Mouse (Mus musculus): ENCODE data around the gene Atp1a3. TPM values are rescaled to one million over a fixed set of nuclear protein-coding genes. Genes with fewer than 3 reads are reported as not detected.
"Not testable (repeated sequence)": the region's sequence is repeated elsewhere in the genome, so short reads cannot be mapped to it uniquely, and the experiment has no call there.

Atp1a3 gene
- polyA plus RNA-seq (2016; fragmentation: Nextera tagmentation; extraction: Ambion mirVana), result 68.2 and 87.4 TPM in 2 replicates

DNA sequence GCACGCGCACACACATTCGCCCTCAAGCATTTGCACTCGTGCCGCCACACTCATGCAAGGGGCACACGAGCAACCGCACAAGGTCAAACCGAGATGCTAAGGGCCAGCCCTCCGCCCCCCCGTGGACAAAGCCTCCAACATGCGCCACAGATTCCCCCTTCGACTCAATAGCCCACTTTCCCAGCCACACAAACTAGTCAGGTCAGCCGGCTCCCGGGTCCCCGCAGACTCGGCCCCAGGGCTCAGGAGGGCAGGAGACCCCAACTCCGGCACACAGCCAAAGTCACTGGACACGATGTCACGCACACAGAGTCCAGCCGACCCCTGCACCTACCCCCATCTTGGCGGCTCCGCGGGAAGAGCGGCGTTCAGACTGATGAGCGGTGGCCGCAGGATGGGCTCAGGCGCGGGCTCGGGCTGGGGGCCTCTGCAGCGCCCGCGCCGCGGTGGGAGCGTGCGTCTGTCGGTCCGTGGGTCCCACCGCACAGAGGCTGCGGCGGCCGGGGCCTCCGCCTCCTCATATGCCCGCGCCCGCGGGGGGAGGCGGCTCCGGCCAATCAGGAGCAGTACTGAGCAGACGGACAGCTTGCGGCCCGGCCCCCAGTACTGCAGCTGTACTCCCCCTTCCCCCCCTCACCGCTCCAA, at the start of gene Atp1a3:
Gene Atp1a3, minus strand, starts transcription at position 538 of the 645 bp plus-strand sequence.
- 1% methylated on average over 44 of the region's 54 CpGs for WGBS
- H3K27me3 ChIP-seq, result peaks cover 68% of the 10 kb centered on the region
- H3K27ac ChIP-seq, result peak within 1 kb of the TSS; percentile 93
- H3K9me3 ChIP-seq, result no peaks in the 10 kb centered on the region
- peak within 1 kb of the TSS; percentile 65 for H3K4me3 ChIP-seq (replicated peaks)
- peaks cover 76% of the 10 kb centered on the region for H3K4me1 ChIP-seq
- H3K9ac ChIP-seq, result peak within 1 kb of the TSS; percentile 74
- H3K4me2 ChIP-seq, result peak within 1 kb of the TSS; percentile 84
- ATAC-seq (ENCODE audit: low FRiP score), result peak; percentile 87
- no peaks in the 10 kb centered on the region for H3K36me3 ChIP-seq (replicated peaks)

- no peaks in the 10 kb centered on the region for H3K9me3 ChIP-seq
- no peaks in the 10 kb centered on the region for H3K4me1 ChIP-seq
- no peak overlapping the region for H3K27ac ChIP-seq
- peaks cover 87% of the 10 kb centered on the region for H3K36me3 ChIP-seq (replicated peaks)
- H3K4me2 ChIP-seq, result no peak overlapping the region
- H3K4me3 ChIP-seq (replicated peaks), result no peak overlapping the region
- ATAC-seq (ENCODE audit: low FRiP score), result no peak
- no peak overlapping the region for H3K9ac ChIP-seq
- no peaks in the 10 kb centered on the region for H3K27me3 ChIP-seq
- WGBS, result 87% methylated on average over 3 of the region's 3 CpGs
Observed at GRCm38 (mm10) chr7:25052587-25052986, 46.8 kb upstream of the Atp1a3 start.

DNA sequence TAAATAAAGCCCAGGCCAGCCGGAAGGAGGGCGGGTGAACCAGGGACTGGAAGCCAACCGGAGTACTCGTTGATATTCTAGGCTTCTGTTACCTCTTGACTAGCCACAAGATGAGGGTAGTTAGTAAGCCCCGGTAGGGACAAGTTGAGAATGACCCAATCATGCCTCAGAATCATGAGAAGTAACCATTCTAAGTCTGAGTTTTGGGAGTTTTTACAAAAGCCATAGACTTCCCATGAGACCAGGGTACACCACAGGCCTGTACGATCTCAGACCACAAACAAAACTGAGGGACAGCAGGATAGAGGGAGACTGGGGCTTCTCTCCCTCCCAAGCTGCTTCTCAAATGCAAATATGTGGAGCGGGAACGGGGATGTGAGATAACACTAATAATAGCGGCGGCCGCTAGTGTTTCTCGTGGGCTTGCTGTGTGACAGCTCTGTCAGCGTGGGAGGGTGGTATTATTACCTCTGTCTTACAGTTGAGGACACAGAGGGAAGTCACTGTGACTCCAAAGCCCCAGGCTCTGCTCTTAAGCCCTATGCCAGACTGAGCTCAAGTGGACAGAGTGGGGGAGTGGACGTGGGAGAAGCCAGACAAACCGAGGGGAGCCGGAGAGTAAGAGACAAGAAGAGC, 43.7 kb upstream of the Atp1a3 start:
- Histone ChIP-seq H3K36me3 (replicated peaks) (peaks cover 86% of the 10 kb centered on the region), H3K4me2 (no peak overlapping the region), H3K9me3 (no peaks in the 10 kb centered on the region), H3K9ac (no peak overlapping the region), H3K4me3 (replicated peaks) (no peak overlapping the region), H3K27me3 (no peaks in the 10 kb centered on the region), H3K4me1 (no peaks in the 10 kb centered on the region), H3K27ac (no peak overlapping the region)
- ATAC-seq (ENCODE audit: low FRiP score), result no peak
- WGBS, result 87% methylated on average over 16 of the region's 16 CpGs

- H3K27me3 ChIP-seq, result no peaks in the 10 kb centered on the region
- no peaks in the 10 kb centered on the region for H3K9me3 ChIP-seq
- H3K36me3 ChIP-seq (replicated peaks), result peaks cover 87% of the 10 kb centered on the region
- no peaks in the 10 kb centered on the region for H3K4me1 ChIP-seq
- no peak overlapping the region for H3K4me3 ChIP-seq (replicated peaks)
- no peak overlapping the region for H3K27ac ChIP-seq
- no peak overlapping the region for H3K4me2 ChIP-seq
- WGBS, result 94% methylated on average over 8 of the region's 8 CpGs
- ATAC-seq (ENCODE audit: low FRiP score), result no peak
- H3K9ac ChIP-seq, result no peak overlapping the region
Observed at GRCm38 (mm10) chr7:25047363-25047762, 41.6 kb upstream of the Atp1a3 start.

GRCm38 (mm10) chr7:25044599-25044998, 38.8 kb upstream of the Atp1a3 start:
- 95% methylated on average over 7 of the region's 7 CpGs for WGBS
- H3K36me3 ChIP-seq (replicated peaks), result peaks cover 96% of the 10 kb centered on the region
- H3K9me3 ChIP-seq; H3K4me3 ChIP-seq (replicated peaks); H3K27me3 ChIP-seq; ATAC-seq (ENCODE audit: low FRiP score); H3K9ac ChIP-seq; H3K4me1 ChIP-seq; H3K27ac ChIP-seq; H3K4me2 ChIP-seq: not testable (repeated sequence)

GRCm38 (mm10) chr7:25041921-25042320, 36.2 kb upstream of the Atp1a3 start:
- no peak overlapping the region for H3K4me3 ChIP-seq (replicated peaks)
- no peaks in the 10 kb centered on the region for H3K4me1 ChIP-seq
- no peak overlapping the region for H3K4me2 ChIP-seq
- H3K27me3 ChIP-seq, result no peaks in the 10 kb centered on the region
- no peak overlapping the region for H3K27ac ChIP-seq
- 94% methylated on average over 12 of the region's 12 CpGs for WGBS
- peaks cover 98% of the 10 kb centered on the region for H3K36me3 ChIP-seq (replicated peaks)
- ATAC-seq (ENCODE audit: low FRiP score), result no peak
- H3K9me3 ChIP-seq, result no peaks in the 10 kb centered on the region
- H3K9ac ChIP-seq, result no peak overlapping the region

DNA sequence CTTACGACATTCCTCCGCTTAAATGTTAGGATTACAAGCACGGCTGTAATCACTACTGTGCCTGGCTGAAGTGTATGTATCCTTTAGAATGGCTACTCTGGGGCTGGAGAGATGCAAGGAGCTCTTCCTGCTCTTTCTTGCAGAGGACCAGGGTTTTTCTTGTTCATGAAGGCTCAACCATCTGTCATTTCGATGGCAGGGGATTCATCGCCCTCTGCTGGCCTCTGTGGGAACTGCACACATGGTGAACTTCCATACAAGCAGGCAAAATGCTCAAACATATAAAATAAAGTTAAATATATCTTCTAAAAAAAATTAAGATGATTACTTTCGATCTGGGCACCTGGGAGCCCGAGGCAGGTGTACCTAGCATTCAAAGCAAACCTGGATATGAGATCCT, 30.2 kb upstream of the Atp1a3 start:
- Histone ChIP-seq H3K27me3 (no peaks in the 10 kb centered on the region), H3K9me3 (no peaks in the 10 kb centered on the region), H3K9ac (no peak overlapping the region), H3K36me3 (replicated peaks) (peaks cover 88% of the 10 kb centered on the region), H3K4me1 (no peaks in the 10 kb centered on the region), H3K4me3 (replicated peaks) (no peak overlapping the region), H3K27ac (no peak overlapping the region), H3K4me2 (no peak overlapping the region)
- ATAC-seq (ENCODE audit: low FRiP score), result no peak
- 59% methylated on average over 7 of the region's 7 CpGs for WGBS

DNA sequence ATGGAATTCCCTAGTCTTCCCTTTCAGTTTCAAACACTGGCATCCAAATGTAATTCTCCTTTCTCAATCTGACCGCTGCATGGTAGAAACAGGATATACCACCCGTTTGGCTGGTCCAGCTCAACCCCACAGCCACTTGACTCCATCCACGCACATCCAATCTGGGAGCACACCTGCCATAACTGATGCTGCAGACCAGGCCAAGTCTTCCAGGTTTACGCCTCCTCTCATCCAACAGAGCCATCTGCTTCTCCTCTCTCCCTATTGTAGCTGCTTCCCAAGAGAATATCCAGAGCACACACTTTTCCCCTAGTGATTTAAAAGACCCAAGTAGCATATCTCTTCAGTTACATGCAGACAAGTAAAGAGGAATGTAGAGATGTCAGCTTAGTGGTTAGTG, 29.0 kb upstream of the Atp1a3 start:
- no peak overlapping the region for H3K9ac ChIP-seq
- WGBS, result 90% methylated on average over 4 of the region's 4 CpGs
- no peaks in the 10 kb centered on the region for H3K27me3 ChIP-seq
- peaks cover 81% of the 10 kb centered on the region for H3K36me3 ChIP-seq (replicated peaks)
- no peaks in the 10 kb centered on the region for H3K4me1 ChIP-seq
- H3K27ac ChIP-seq, result no peak overlapping the region
- no peak overlapping the region for H3K4me3 ChIP-seq (replicated peaks)
- no peak overlapping the region for H3K4me2 ChIP-seq
- no peaks in the 10 kb centered on the region for H3K9me3 ChIP-seq
- no peak for ATAC-seq (ENCODE audit: low FRiP score)

DNA sequence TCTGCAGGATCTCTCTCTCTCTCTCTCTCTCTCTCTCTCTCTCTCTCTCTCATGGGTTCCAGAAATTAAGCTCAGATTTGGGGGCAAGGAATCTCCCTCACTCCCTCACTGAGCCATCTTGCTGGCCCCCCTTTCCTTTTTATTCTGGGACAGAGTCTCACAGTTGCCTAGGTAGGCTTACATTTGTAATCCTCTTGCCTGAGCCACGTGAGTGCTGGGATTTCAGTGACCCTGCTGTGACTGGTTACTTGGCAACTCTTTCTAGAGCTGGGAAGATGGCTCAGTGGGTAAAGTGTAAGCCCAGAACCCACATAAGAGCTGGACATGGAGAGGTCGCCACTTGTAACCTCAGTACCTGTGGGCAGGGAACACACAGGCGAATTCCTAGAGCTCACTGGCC, 25.8 kb upstream of the Atp1a3 start:
- H3K27me3 ChIP-seq, result no peaks in the 10 kb centered on the region
- no peaks in the 10 kb centered on the region for H3K4me1 ChIP-seq
- no peaks in the 10 kb centered on the region for H3K9me3 ChIP-seq
- H3K4me2 ChIP-seq, result no peak overlapping the region
- ATAC-seq (ENCODE audit: low FRiP score), result no peak
- no peak overlapping the region for H3K4me3 ChIP-seq (replicated peaks)
- no peak overlapping the region for H3K27ac ChIP-seq
- 55% methylated on average over 3 of the region's 3 CpGs for WGBS
- no peak overlapping the region for H3K9ac ChIP-seq
- H3K36me3 ChIP-seq (replicated peaks), result peaks cover 67% of the 10 kb centered on the region

GRCm38 (mm10) chr7:25030032-25030753, 24.4 kb upstream of the Atp1a3 start:
- no peaks in the 10 kb centered on the region for H3K9me3 ChIP-seq
- 0 out of 2 replicates have a peak overlapping the region, but pooled peaks have one; percentile 39 for H3K27ac ChIP-seq
- no peak overlapping the region for H3K4me2 ChIP-seq
- ATAC-seq (ENCODE audit: low FRiP score), result peak; percentile 31; the same call in 1 of the 2 replicates
- H3K4me1 ChIP-seq, result no peaks in the 10 kb centered on the region
- no peak overlapping the region for H3K9ac ChIP-seq
- peaks cover 64% of the 10 kb centered on the region for H3K36me3 ChIP-seq (replicated peaks)
- WGBS, result 47% methylated on average over 5 of the region's 5 CpGs
- no peak overlapping the region for H3K4me3 ChIP-seq (replicated peaks)
- no peaks in the 10 kb centered on the region for H3K27me3 ChIP-seq

DNA sequence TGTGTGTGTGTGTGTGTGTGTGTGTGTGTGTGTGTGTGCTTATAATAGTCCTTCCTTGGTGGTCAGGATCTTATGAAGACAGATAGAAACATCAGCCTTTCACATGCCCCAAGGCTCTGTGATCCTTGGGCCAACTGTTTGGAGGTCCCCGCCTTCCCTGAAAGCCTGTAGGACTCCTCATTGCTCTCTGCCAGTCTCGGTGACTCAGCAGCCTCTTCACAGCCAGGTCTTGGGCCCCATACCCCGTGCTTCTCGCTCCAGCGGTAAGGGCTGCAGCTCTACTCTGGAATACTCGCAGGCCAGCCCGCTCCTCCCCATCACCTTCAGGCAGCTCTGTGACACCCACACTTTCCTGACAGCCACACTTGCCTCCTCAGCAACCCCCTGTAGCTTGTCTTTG, 20.7 kb upstream of the Atp1a3 start:
- no peak overlapping the region for H3K27ac ChIP-seq
- H3K4me3 ChIP-seq (replicated peaks), result no peak overlapping the region
- H3K36me3 ChIP-seq (replicated peaks), result peaks cover 74% of the 10 kb centered on the region

DNA sequence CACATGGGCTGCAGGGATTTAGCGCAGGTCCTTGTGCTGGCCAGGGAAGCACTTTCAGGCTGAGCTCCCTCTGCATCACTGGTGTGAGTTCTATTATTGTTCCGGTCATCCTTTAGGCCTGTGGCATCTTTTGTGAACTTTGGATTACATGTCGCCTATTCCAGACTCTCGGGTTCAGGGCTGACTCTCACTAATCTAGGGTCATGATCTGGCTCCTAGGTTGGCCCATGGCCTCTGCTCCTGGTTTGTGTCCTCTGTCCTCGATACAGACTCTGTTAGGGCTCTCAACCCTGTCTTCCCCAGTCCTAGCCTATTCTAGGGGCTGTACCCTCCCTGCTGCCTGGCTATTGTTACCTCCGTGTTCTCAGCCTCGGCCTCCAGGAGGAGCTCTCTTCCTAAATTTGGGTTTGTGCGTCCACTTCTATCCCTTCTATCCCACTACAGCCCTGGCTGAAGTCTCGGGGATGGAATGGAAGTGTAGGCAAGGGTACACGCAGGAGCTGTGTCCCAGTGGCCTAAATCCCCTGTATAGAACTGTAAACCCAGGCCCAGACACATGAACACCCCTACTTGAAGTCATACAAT, 20.2 kb upstream of the Atp1a3 start:
- peaks cover 74% of the 10 kb centered on the region for H3K36me3 ChIP-seq (replicated peaks)
- H3K4me3 ChIP-seq (replicated peaks), result no peak overlapping the region
- no peak overlapping the region for H3K4me2 ChIP-seq
- H3K9me3 ChIP-seq, result no peaks in the 10 kb centered on the region
- no peak overlapping the region for H3K9ac ChIP-seq
- no peak overlapping the region for H3K27ac ChIP-seq
- 61% methylated on average over 10 of the region's 10 CpGs for WGBS
- ATAC-seq (ENCODE audit: low FRiP score), result no peak
- H3K27me3 ChIP-seq, result no peaks in the 10 kb centered on the region
- no peaks in the 10 kb centered on the region for H3K4me1 ChIP-seq

More for the DNA sequence above, 20.7 kb upstream of the Atp1a3 start:
- no peak overlapping the region for H3K9ac ChIP-seq
- H3K4me2 ChIP-seq, result no peak overlapping the region
- no peaks in the 10 kb centered on the region for H3K9me3 ChIP-seq
- no peaks in the 10 kb centered on the region for H3K27me3 ChIP-seq
- 79% methylated on average over 7 of the region's 7 CpGs for WGBS
- no peaks in the 10 kb centered on the region for H3K4me1 ChIP-seq
- ATAC-seq (ENCODE audit: low FRiP score), result no peak
